Mouse (Mus musculus) hindbrain, embryonic 11.5 days (tissue): ENCODE data around the gene Tbc1d5. TPM values are rescaled to one million over a fixed set of nuclear protein-coding genes. Genes with fewer than 3 reads are reported as not detected.
"Not testable (repeated sequence)": the region's sequence is repeated elsewhere in the genome, so short reads cannot be mapped to it uniquely, and the experiment has no call there.

Experiments used
- ATAC-seq: fragments of 200-750 bp; cut with Nextera tagmentation; 2 replicates; pipeline ENCODE4 v1.8.0; 2017; ENCODE audit warnings: mild to moderate bottlenecking, moderate TSS enrichment, moderate library complexity; ENCODE audit not compliant: low FRiP score
- DNase-seq: peaks from one replicate; pipeline ENCODE4 v3.0.0-alpha.2; 2015; ENCODE audit warnings: low spot score
- H3K27ac ChIP-seq: fragments of 300-500 bp; sonication (generic); 2 replicates; pipeline ENCODE4 v1.5.1; 2014; ENCODE audit warnings: mild to moderate bottlenecking, low read depth, low read length
- H3K27me3 ChIP-seq: fragments of 300-500 bp; sonication (generic); 2 replicates; pipeline ENCODE4 v1.6.1; 2014; ENCODE audit warnings: mild to moderate bottlenecking, low read length, moderate library complexity, mixed read lengths; ENCODE audit not compliant: control insufficient read depth, insufficient read depth
- H3K36me3 ChIP-seq: fragments of 300-500 bp; sonication (generic); 2 replicates; pipeline ENCODE4 v1.6.1; 2014; ENCODE audit warnings: mild to moderate bottlenecking, low read length, moderate library complexity, mixed read lengths; ENCODE audit not compliant: control insufficient read depth, insufficient read depth
- H3K4me1 ChIP-seq: fragments of 300-500 bp; sonication (generic); replicated peaks from 2 replicates; pipeline ENCODE4 v1.6.1; 2014; ENCODE audit warnings: low read length, mixed read lengths; ENCODE audit not compliant: control insufficient read depth, insufficient read depth
- H3K4me2 ChIP-seq: fragments of 300-500 bp; sonication (generic); replicated peaks from 2 replicates; pipeline ENCODE4 v1.6.1; 2014; ENCODE audit warnings: mild to moderate bottlenecking, low read depth, low read length
- H3K4me3 ChIP-seq: fragments of 300-500 bp; sonication (generic); 2 replicates; pipeline ENCODE4 v1.5.1; 2014; ENCODE audit warnings: low read depth, low read length
- H3K9ac ChIP-seq: fragments of 300-500 bp; sonication (generic); 2 replicates; pipeline ENCODE4 v1.6.1; 2014; ENCODE audit warnings: low read depth, low read length
- H3K9me3 ChIP-seq: fragments of 300-500 bp; sonication (generic); 2 replicates; pipeline ENCODE4 v1.6.1; 2016; ENCODE audit warnings: low read length; ENCODE audit not compliant: control insufficient read depth
- WGBS: fragments of 180-500 bp; shearing (Covaris S2); extraction: QIAGEN DNeasy Blood & Tissue Kit; methylation state at CpG from one replicate; pipeline ENCODE4 v1.1.7; 2014; 5-methylcytosine and 5-hydroxymethylcytosine counted together
- polyA plus RNA-seq: library from polyadenylated mRNA; unstranded; fragments of >200 nt; fragmentation: Nextera tagmentation; extraction: Ambion mirVana; gene quantifications from 2 replicates; pipeline ENCODE4 v1.2.1, GENCODE M21; 2014

Tbc1d5 gene
- polyA plus RNA-seq, 1 experiment from 2014 or later: 10.8 TPM

GRCm38 (mm10) chr17:50729577-50729976 lies 449.6 kb downstream of the Tbc1d5 start:
- Histone ChIP-seq H3K27ac (no peak overlapping the region), H3K9me3 (no peaks in the 10 kb centered on the region), H3K4me2 (no peak overlapping the region), H3K9ac (no peak overlapping the region), H3K4me3 (no peak overlapping the region), H3K36me3 (no peaks in the 10 kb centered on the region), H3K4me1 (no peaks in the 10 kb centered on the region), H3K27me3 (no peaks in the 10 kb centered on the region)
- whole genome bisulfite sequencing: 89% methylated on average over 6 of the region's 6 CpGs
- ATAC-seq: no peak
- no peak for DNase-seq

DNA sequence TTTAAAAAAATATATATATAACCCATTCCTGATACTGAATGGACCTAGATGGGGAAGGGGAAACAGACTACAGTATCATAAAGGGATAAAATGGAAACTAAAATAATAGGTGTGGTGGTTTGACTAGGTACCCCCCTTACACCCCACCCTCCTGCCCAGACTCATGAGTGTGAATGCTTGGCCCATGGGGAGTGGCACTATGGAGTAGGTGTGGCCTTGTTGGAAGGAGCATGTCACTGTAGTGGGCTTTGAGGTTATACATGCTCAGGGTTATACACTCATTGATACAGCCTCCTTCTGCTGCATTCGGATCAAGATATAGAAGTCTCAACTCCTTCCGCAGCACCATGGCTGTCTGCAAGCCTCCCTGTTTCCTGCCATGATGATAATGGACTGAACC lies 450.1 kb downstream of the Tbc1d5 start:
- ATAC-seq: no peak
- 97% methylated on average over 2 of the region's 2 CpGs for WGBS
- no peaks in the 10 kb centered on the region for H3K9me3 ChIP-seq

DNA sequence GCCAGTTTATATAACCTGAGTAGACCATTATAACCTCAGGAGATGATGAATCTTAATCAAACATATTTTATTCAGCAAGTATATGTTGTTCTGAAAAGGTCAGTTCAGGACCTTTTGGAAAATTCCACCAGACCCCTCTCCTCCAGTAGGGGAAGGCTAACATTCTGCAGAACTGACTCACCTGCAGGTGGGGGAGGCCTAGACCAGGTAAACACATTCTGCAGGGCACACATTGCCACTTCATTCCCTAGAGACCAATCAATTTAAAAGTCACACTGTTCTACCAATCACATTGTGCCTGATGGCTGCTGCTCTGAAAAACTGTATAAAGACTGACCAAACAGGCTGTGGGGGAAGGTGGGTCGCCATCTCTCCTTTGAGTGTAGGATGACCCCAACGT lies 452.9 kb downstream of the Tbc1d5 start:
- no peaks in the 10 kb centered on the region for H3K36me3 ChIP-seq
- no peaks in the 10 kb centered on the region for H3K27me3 ChIP-seq
- no peaks in the 10 kb centered on the region for H3K9me3 ChIP-seq
- no peak for DNase-seq
- H3K4me1 ChIP-seq: no peaks in the 10 kb centered on the region
- no peak for ATAC-seq
- no peak overlapping the region for H3K4me3 ChIP-seq
- 81% methylated on average over 2 of the region's 2 CpGs for WGBS
- H3K4me2 ChIP-seq: no peak overlapping the region
- no peak overlapping the region for H3K9ac ChIP-seq
- H3K27ac ChIP-seq: no peak overlapping the region

More for the DNA sequence above, 450.1 kb downstream of the Tbc1d5 start:
- Histone ChIP-seq H3K4me1 (no peaks in the 10 kb centered on the region), H3K27me3 (no peaks in the 10 kb centered on the region), H3K36me3 (no peaks in the 10 kb centered on the region), H3K27ac (no peak overlapping the region), H3K4me2 (no peak overlapping the region), H3K4me3 (no peak overlapping the region), H3K9ac (no peak overlapping the region)
- DNase-seq: no peak

DNA sequence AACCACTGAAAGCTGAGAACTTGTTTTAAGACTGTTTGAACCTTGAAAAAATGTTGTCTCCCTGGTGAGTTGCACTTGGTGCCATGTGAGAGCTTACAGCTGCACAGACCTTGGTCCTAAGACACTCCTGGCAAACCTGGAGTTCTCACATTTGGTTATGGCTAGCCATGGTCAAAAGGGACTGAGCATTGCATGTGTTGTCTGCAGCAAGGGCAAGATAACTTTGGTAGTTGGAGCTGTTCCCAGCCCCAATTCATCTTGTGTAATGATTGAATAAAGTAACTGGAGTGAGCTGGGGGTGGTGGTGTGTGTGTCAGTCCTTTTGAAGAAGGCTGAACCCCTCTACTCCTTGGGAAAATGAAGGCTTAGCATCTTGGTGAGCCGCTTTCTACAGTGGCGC lies 454.8 kb downstream of the Tbc1d5 start:
- no peaks in the 10 kb centered on the region for H3K27me3 ChIP-seq
- no peak for DNase-seq
- H3K9ac ChIP-seq: no peak overlapping the region
- no peak overlapping the region for H3K4me3 ChIP-seq
- no peak overlapping the region for H3K4me2 ChIP-seq
- no peak for ATAC-seq
- no peaks in the 10 kb centered on the region for H3K36me3 ChIP-seq
- no peaks in the 10 kb centered on the region for H3K9me3 ChIP-seq
- WGBS: 65% methylated on average over 2 of the region's 2 CpGs
- no peaks in the 10 kb centered on the region for H3K4me1 ChIP-seq
- no peak overlapping the region for H3K27ac ChIP-seq

DNA sequence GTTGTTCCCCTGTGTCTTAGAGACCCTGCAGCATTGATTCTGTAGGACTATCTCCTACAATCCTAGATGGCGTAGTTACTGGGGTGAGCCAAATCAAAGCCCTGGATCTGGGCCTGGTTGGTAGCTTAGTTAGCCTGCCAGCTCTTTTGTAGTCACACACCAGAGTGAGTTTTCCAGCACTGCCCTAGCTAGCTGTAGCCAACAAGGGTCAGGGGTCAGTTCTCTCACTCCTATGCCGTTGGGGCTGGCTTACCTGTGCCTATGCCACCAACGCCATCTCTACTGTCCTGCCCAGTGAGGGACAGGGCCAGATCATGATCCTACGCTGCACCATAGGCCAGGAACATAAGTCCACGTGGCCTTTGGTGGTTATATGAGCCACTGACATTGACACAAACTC lies 461.6 kb downstream of the Tbc1d5 start:
- Histone ChIP-seq H3K9me3 (no peaks in the 10 kb centered on the region), H3K36me3 (no peaks in the 10 kb centered on the region), H3K4me2 (no peak overlapping the region), H3K4me1 (no peaks in the 10 kb centered on the region), H3K27ac (no peak overlapping the region), H3K9ac (no peak overlapping the region), H3K27me3 (no peaks in the 10 kb centered on the region), H3K4me3 (no peak overlapping the region)
- DNase-seq (no peak), ATAC-seq (no peak)
- WGBS: 76% methylated on average over 5 of the region's 5 CpGs

DNA sequence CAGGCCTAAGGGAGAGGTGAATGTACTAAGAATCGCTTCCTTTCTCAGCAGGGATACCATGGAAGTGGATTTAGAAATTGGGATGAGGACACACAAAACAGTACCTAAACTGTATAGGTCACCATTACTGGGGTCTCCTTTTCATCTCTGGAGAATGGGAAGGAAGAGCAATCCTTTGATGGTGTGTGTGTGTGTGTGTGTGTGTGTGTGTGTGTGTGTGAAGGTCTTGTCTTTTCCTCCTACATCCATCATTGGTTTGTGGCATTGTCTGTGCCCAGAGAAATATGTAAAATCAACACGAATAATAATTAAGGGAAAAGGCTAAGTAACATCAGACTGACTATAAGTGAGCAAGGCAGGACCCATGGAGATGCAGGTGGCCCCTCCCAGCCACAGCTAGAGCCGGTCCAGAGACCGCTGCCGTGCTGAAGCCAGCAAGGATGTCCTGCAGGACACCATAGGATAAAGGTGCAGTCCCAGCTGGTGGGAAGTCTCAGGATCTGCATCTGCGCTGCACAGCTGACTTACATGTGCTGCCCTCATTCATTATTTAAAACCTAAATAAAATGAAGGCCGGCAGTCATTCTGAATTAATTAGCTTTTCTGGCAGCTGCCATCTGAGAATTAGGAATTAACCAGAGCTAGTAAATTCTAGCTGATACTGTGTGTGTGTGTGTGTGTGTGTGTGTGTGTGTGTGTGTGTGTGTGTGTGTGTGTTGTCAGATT lies 468.5 kb downstream of the Tbc1d5 start:
- Histone ChIP-seq H3K27ac (no peak overlapping the region), H3K27me3 (no peaks in the 10 kb centered on the region), H3K4me3 (no peak overlapping the region), H3K36me3 (no peaks in the 10 kb centered on the region), H3K4me2 (no peak overlapping the region), H3K9me3 (no peaks in the 10 kb centered on the region), H3K9ac (no peak overlapping the region), H3K4me1 (no peaks in the 10 kb centered on the region)
- whole genome bisulfite sequencing: 71% methylated on average over 7 of the region's 7 CpGs
- DNase-seq: peak; percentile 40
- peak; percentile 88 for ATAC-seq

DNA sequence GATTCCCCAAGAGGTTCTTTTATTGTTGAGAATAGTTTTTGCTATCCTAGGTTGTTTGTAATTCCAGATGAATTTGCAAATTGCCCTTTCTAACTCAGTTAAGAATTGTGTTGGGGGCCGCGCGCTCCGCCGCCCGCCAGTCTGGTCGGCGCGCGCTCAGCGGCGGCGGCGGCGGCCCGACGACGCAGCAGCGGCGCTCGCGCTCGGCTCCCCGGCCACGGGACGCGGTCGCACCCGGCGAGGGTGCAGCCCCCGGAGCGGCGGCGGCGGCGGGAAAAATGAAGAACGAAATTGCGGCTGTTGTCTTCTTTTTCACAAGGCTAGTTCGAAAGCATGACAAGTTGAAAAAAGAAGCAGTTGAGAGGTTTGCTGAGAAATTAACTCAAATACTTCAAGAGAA lies 480.7 kb downstream of the Tbc1d5 start:
- ATAC-seq, H3K36me3 ChIP-seq, H3K27me3 ChIP-seq, H3K4me3 ChIP-seq, DNase-seq, H3K27ac ChIP-seq, H3K9ac ChIP-seq, H3K4me1 ChIP-seq, H3K9me3 ChIP-seq, H3K4me2 ChIP-seq: not testable (repeated sequence)
- 7% methylated on average over 20 of the region's 39 CpGs for WGBS

GRCm38 (mm10) chr17:50688135-50688534 lies 491.0 kb downstream of the Tbc1d5 start:
- no peak overlapping the region for H3K27ac ChIP-seq
- no peaks in the 10 kb centered on the region for H3K9me3 ChIP-seq
- H3K4me2 ChIP-seq: no peak overlapping the region
- H3K4me3 ChIP-seq: no peak overlapping the region
- H3K4me1 ChIP-seq: no peaks in the 10 kb centered on the region
- no peaks in the 10 kb centered on the region for H3K27me3 ChIP-seq
- no peaks in the 10 kb centered on the region for H3K36me3 ChIP-seq
- ATAC-seq (no peak), DNase-seq (no peak)
- H3K9ac ChIP-seq: no peak overlapping the region
- WGBS: 90% methylated on average over 6 of the region's 6 CpGs

- DNase-seq (no peak), ATAC-seq (no peak)
- Histone ChIP-seq H3K9me3 (no peaks in the 10 kb centered on the region), H3K4me2 (no peak overlapping the region), H3K27me3 (no peaks in the 10 kb centered on the region), H3K4me3 (no peak overlapping the region), H3K9ac (no peak overlapping the region), H3K36me3 (no peaks in the 10 kb centered on the region), H3K27ac (no peak overlapping the region), H3K4me1 (no peaks in the 10 kb centered on the region)
- 74% methylated on average over 10 of the region's 10 CpGs for WGBS
These were observed 491.5 kb downstream of the Tbc1d5 start for GRCm38 (mm10) chr17:50687670-50688069.
